Mouse (Mus musculus) lung, postnatal 0 days (tissue): ENCODE data around the gene Anapc15. TPM values are rescaled to one million over a fixed set of nuclear protein-coding genes. Genes with fewer than 3 reads are reported as not detected.
A peak's percentile ranks its signal among the peaks of the same experiment; 100 is the strongest.

Source experiments
- ATAC-seq: fragments of 200-750 bp; cut with Nextera tagmentation; 2 replicates; pipeline ENCODE4 v1.8.0; 2017; ENCODE audit warnings: moderate library complexity
- DNase-seq: peaks from one replicate; pipeline ENCODE4 v3.0.0-alpha.2; 2016; ENCODE audit warnings: low spot score
- H3K27ac ChIP-seq: fragments of 300-500 bp; sonication (generic); 2 replicates; pipeline ENCODE4 v1.5.1; 2014; ENCODE audit warnings: antibody characterized with exemption, mild to moderate bottlenecking, low read length, mixed read lengths
- H3K27me3 ChIP-seq: fragments of 300-500 bp; sonication (generic); replicated peaks from 2 replicates; pipeline ENCODE4 v1.6.1; 2014; ENCODE audit warnings: low read length, mixed read lengths; ENCODE audit not compliant: insufficient read depth
- H3K36me3 ChIP-seq: fragments of 300-500 bp; sonication (generic); 2 replicates; pipeline ENCODE4 v1.6.1; 2014; ENCODE audit warnings: low read length, mixed read lengths; ENCODE audit not compliant: insufficient read depth
- H3K4me1 ChIP-seq: fragments of 300-500 bp; sonication (generic); 2 replicates; pipeline ENCODE4 v1.6.1; 2014; ENCODE audit warnings: antibody characterized with exemption, low read depth, low read length, mixed read lengths; ENCODE audit not compliant: insufficient read depth
- H3K4me2 ChIP-seq: fragments of 300-500 bp; sonication (generic); replicated peaks from 2 replicates; pipeline ENCODE4 v1.6.1; 2014; ENCODE audit warnings: low read depth, mild to moderate bottlenecking, low read length, moderate library complexity, mixed read lengths
- H3K4me3 ChIP-seq: fragments of 300-500 bp; sonication (generic); 2 replicates; pipeline ENCODE4 v1.5.1; 2014; ENCODE audit warnings: low read depth, low read length
- H3K9ac ChIP-seq: fragments of 300-500 bp; sonication (generic); replicated peaks from 2 replicates; pipeline ENCODE4 v1.6.1; 2014; ENCODE audit warnings: low read depth, mild to moderate bottlenecking
- H3K9me3 ChIP-seq: fragments of 300-500 bp; sonication (generic); 2 replicates; pipeline ENCODE4 v1.6.1; 2016; ENCODE audit warnings: low read length, mixed read lengths
- CTCF ChIP-seq: IDR thresholded peaks from 2 replicates; pipeline ENCODE4 v1.5.1; 2016; ENCODE audit warnings: antibody characterized with exemption, mild to moderate bottlenecking
- EP300 ChIP-seq: IDR thresholded peaks from 2 replicates; pipeline ENCODE4 v1.6.1; 2016; ENCODE audit warnings: antibody characterized with exemption, mild to moderate bottlenecking, control low read depth
- WGBS: fragments of 180-500 bp; shearing (Covaris S2); extraction: QIAGEN DNeasy Blood & Tissue Kit; methylation state at CpG from one replicate; pipeline ENCODE4 v1.1.7; 2014; 5-methylcytosine and 5-hydroxymethylcytosine counted together
- polyA plus RNA-seq: library from polyadenylated mRNA; unstranded; fragments of >200 nt; fragmentation: Nextera tagmentation; extraction: Ambion mirVana; gene quantifications from 2 replicates; pipeline ENCODE4 v1.2.1, GENCODE M21; 2015

Anapc15 gene
- polyA plus RNA-seq, 1 experiment from 2014 or later: 28.8 TPM

- 51% methylated on average over 6 of the region's 6 CpGs for WGBS
- Histone ChIP-seq H3K4me3 (no peak overlapping the region), H3K27me3 (no peaks in the 10 kb centered on the region), H3K27ac (no peak overlapping the region), H3K4me1 (no peaks in the 10 kb centered on the region), H3K4me2 (no peak overlapping the region), H3K36me3 (no peaks in the 10 kb centered on the region), H3K9ac (no peak overlapping the region), H3K9me3 (no peaks in the 10 kb centered on the region)
- DNase-seq (no peak), ATAC-seq (no peak)
- no peak for TF ChIP-seq EP300
- no peak for TF ChIP-seq CTCF
These were observed 19.3 kb upstream of the Anapc15 start for GRCm38 (mm10) chr7:101844186-101844585.

GRCm38 (mm10) chr7:101847934-101848333 is 15.6 kb upstream of the Anapc15 start:
- Histone ChIP-seq H3K4me2 (no peak overlapping the region), H3K4me1 (no peaks in the 10 kb centered on the region), H3K36me3 (no peaks in the 10 kb centered on the region), H3K27ac (no peak overlapping the region), H3K4me3 (no peak overlapping the region), H3K9me3 (no peaks in the 10 kb centered on the region), H3K9ac (no peak overlapping the region), H3K27me3 (no peaks in the 10 kb centered on the region)
- WGBS: 79% methylated on average over 1 of the region's 1 CpGs
- DNase-seq (no peak), ATAC-seq (0 out of 2 replicates have a peak, but pooled peaks have one; percentile 30)
- TF ChIP-seq EP300: no peak
- TF ChIP-seq CTCF: no peak

- Histone ChIP-seq H3K9me3 (no peaks in the 10 kb centered on the region), H3K27ac (no peak overlapping the region), H3K9ac (no peak overlapping the region), H3K36me3 (no peaks in the 10 kb centered on the region), H3K4me3 (no peak overlapping the region), H3K4me2 (no peak overlapping the region), H3K27me3 (no peaks in the 10 kb centered on the region), H3K4me1 (no peaks in the 10 kb centered on the region)
- no peak for ATAC-seq
- TF ChIP-seq EP300 (no peak), CTCF (no peak)
- 77% methylated on average over 6 of the region's 6 CpGs for WGBS
- DNase-seq: no peak
These were observed 11.8 kb upstream of the Anapc15 start for GRCm38 (mm10) chr7:101851689-101852088.

GRCm38 (mm10) chr7:101852846-101853245 is 10.7 kb upstream of the Anapc15 start:
- Histone ChIP-seq H3K36me3 (no peaks in the 10 kb centered on the region), H3K4me1 (no peaks in the 10 kb centered on the region), H3K9me3 (no peaks in the 10 kb centered on the region), H3K27me3 (no peaks in the 10 kb centered on the region), H3K4me2 (no peak overlapping the region), H3K9ac (no peak overlapping the region), H3K27ac (no peak overlapping the region), H3K4me3 (no peak overlapping the region)
- DNase-seq (no peak), ATAC-seq (no peak)
- TF ChIP-seq CTCF (no peak), EP300 (no peak)
- 76% methylated on average over 6 of the region's 6 CpGs for WGBS

- ATAC-seq: no peak
These were observed 9.7 kb upstream of the Anapc15 start for GRCm38 (mm10) chr7:101853816-101854215.

GRCm38 (mm10) chr7:101857094-101857493 is 6.4 kb upstream of the Anapc15 start, which contains the start of gene Folr2:
TSS of gene Folr2 (minus strand) at chr7:101857194.
- 85% methylated on average over 4 of the region's 4 CpGs for WGBS
- Histone ChIP-seq H3K4me3 (no peak within 1 kb of the TSS), H3K9ac (no peak within 1 kb of the TSS), H3K9me3 (no peaks in the 10 kb centered on the region), H3K27ac (no peak within 1 kb of the TSS), H3K4me2 (no peak within 1 kb of the TSS), H3K36me3 (no peaks in the 10 kb centered on the region), H3K4me1 (no peaks in the 10 kb centered on the region), H3K27me3 (no peaks in the 10 kb centered on the region)
- TF ChIP-seq CTCF: no peak
- no peak for TF ChIP-seq EP300
- ATAC-seq (no peak), DNase-seq (no peak)

More at GRCm38 (mm10) chr7:101853816-101854215, 9.7 kb upstream of the Anapc15 start:
- no peaks in the 10 kb centered on the region for H3K27me3 ChIP-seq
- no peak overlapping the region for H3K9ac ChIP-seq
- H3K4me2 ChIP-seq: no peak overlapping the region
- H3K27ac ChIP-seq: no peak overlapping the region
- H3K36me3 ChIP-seq: no peaks in the 10 kb centered on the region
- H3K4me1 ChIP-seq: no peaks in the 10 kb centered on the region
- H3K9me3 ChIP-seq: no peaks in the 10 kb centered on the region
- TF ChIP-seq CTCF (no peak), EP300 (no peak)
- WGBS: 75% methylated on average over 2 of the region's 2 CpGs
- no peak overlapping the region for H3K4me3 ChIP-seq
- no peak for DNase-seq

GRCm38 (mm10) chr7:101858362-101858761 is 5.2 kb upstream of the Anapc15 start:
- Histone ChIP-seq H3K27ac (no peak overlapping the region), H3K4me2 (no peak overlapping the region), H3K4me1 (no peaks in the 10 kb centered on the region), H3K27me3 (no peaks in the 10 kb centered on the region), H3K9me3 (no peaks in the 10 kb centered on the region), H3K36me3 (no peaks in the 10 kb centered on the region), H3K4me3 (no peak overlapping the region), H3K9ac (no peak overlapping the region)
- DNase-seq (no peak), ATAC-seq (peak; percentile 17; the same call in 1 of the 2 replicates)
- TF ChIP-seq CTCF (no peak), EP300 (no peak)
- 72% methylated on average over 9 of the region's 9 CpGs for WGBS
